Mouse (Mus musculus) heart, embryonic 11.5 days (tissue): ENCODE results near the gene Gja1. TPM values are rescaled to one million over a fixed set of nuclear protein-coding genes. Genes with fewer than 3 reads are reported as not detected.
A peak's percentile ranks its signal among the peaks of the same experiment; 100 is the strongest.

Experiments used
- ATAC-seq: fragments of 200-750 bp; cut with Nextera tagmentation; replicated peaks from 2 replicates; pipeline ENCODE4 v1.8.0; 2017; ENCODE audit warnings: moderate library complexity; ENCODE audit not compliant: insufficient number of reproducible peaks, low FRiP score, low TSS enrichment
- H3K27ac ChIP-seq: fragments of 300-500 bp; sonication (generic); 2 replicates; pipeline ENCODE4 v1.5.1; 2014; ENCODE audit warnings: mild to moderate bottlenecking, low read depth, low read length
- H3K27me3 ChIP-seq: fragments of 300-500 bp; sonication (generic); 2 replicates; pipeline ENCODE4 v1.6.1; 2014; ENCODE audit warnings: mild to moderate bottlenecking, low read length, mixed read lengths; ENCODE audit not compliant: control insufficient read depth, insufficient read depth
- H3K36me3 ChIP-seq: fragments of 300-500 bp; sonication (generic); 2 replicates; pipeline ENCODE4 v1.6.1; 2014; ENCODE audit warnings: mild to moderate bottlenecking, low read length, moderate library complexity, mixed read lengths; ENCODE audit not compliant: control insufficient read depth, insufficient read depth
- H3K4me1 ChIP-seq: fragments of 300-500 bp; sonication (generic); 2 replicates; pipeline ENCODE4 v1.6.1; 2014; ENCODE audit warnings: low read length; ENCODE audit not compliant: control insufficient read depth, insufficient read depth
- H3K4me2 ChIP-seq: fragments of 300-500 bp; sonication (generic); 2 replicates; pipeline ENCODE4 v1.6.1; 2014; ENCODE audit warnings: mild to moderate bottlenecking, moderate library complexity
- H3K4me3 ChIP-seq: fragments of 300-500 bp; sonication (generic); 2 replicates; pipeline ENCODE4 v1.5.1; 2014; ENCODE audit warnings: low read depth, low read length
- H3K9ac ChIP-seq: fragments of 300-500 bp; sonication (generic); 2 replicates; pipeline ENCODE4 v1.6.1; 2014; ENCODE audit warnings: mild to moderate bottlenecking, low read depth, low read length, moderate library complexity
- H3K9me3 ChIP-seq: fragments of 300-500 bp; sonication (generic); replicated peaks from 2 replicates; pipeline ENCODE4 v1.6.1; 2016; ENCODE audit warnings: low read length; ENCODE audit not compliant: control insufficient read depth
- WGBS: fragments of 180-500 bp; shearing (Covaris S2); extraction: QIAGEN DNeasy Blood & Tissue Kit; methylation state at CpG from one replicate; pipeline ENCODE4 v1.1.7; 2014; ENCODE audit not compliant: insufficient replicate concordance; 5-methylcytosine and 5-hydroxymethylcytosine counted together
- polyA plus RNA-seq: library from polyadenylated mRNA; unstranded; fragments of >200 nt; fragmentation: Nextera tagmentation; extraction: Ambion mirVana; gene quantifications from 2 replicates; pipeline ENCODE4 v1.2.1, GENCODE M21; 2014

Gene Gja1
- polyA plus RNA-seq, result 252 and 291 TPM in 2 replicates

- peak; percentile 59 for ATAC-seq
- peak within 1 kb of the TSS; percentile 81 for H3K9ac ChIP-seq
- WGBS, result under 1% methylated on average over 23 of the region's 23 CpGs
Observed at GRCm38 (mm10) chr10:56377097-56377965, at the start of gene Gja1. Gja1 (plus strand) TSS chr10:56377330.

GRCm38 (mm10) chr10:56338851-56339489 lies 38.2 kb upstream of the Gja1 start:
- peak; percentile 68; the same call in 1 of the 2 replicates for ATAC-seq

More at GRCm38 (mm10) chr10:56377097-56377965, at the start of gene Gja1:
- peak within 1 kb of the TSS; percentile 74 for H3K27ac ChIP-seq
- no peaks in the 10 kb centered on the region for H3K27me3 ChIP-seq
- peak within 1 kb of the TSS; percentile 74 for H3K4me3 ChIP-seq
- H3K36me3 ChIP-seq, result no peaks in the 10 kb centered on the region
- H3K4me1 ChIP-seq, result peaks cover 7% of the 10 kb centered on the region; the same call in 1 of the 2 replicates
- peak within 1 kb of the TSS; percentile 65 for H3K4me2 ChIP-seq
- no peaks in the 10 kb centered on the region for H3K9me3 ChIP-seq

GRCm38 (mm10) chr10:56360472-56360871 lies 16.7 kb upstream of the Gja1 start:
- Histone ChIP-seq H3K27me3 (no peaks in the 10 kb centered on the region), H3K9ac (no peak overlapping the region), H3K36me3 (no peaks in the 10 kb centered on the region), H3K4me2 (no peak overlapping the region), H3K4me1 (no peaks in the 10 kb centered on the region), H3K4me3 (no peak overlapping the region), H3K27ac (no peak overlapping the region), H3K9me3 (no peaks in the 10 kb centered on the region)
- no peak for ATAC-seq
- WGBS, result 75% methylated on average over 4 of the region's 4 CpGs

More at GRCm38 (mm10) chr10:56338851-56339489, 38.2 kb upstream of the Gja1 start:
- Histone ChIP-seq H3K4me1 (no peaks in the 10 kb centered on the region), H3K9me3 (no peaks in the 10 kb centered on the region), H3K27ac (no peak overlapping the region), H3K4me3 (no peak overlapping the region), H3K36me3 (no peaks in the 10 kb centered on the region), H3K9ac (no peak overlapping the region), H3K4me2 (no peak overlapping the region), H3K27me3 (no peaks in the 10 kb centered on the region)
- 45% methylated on average over 6 of the region's 6 CpGs for WGBS

DNA sequence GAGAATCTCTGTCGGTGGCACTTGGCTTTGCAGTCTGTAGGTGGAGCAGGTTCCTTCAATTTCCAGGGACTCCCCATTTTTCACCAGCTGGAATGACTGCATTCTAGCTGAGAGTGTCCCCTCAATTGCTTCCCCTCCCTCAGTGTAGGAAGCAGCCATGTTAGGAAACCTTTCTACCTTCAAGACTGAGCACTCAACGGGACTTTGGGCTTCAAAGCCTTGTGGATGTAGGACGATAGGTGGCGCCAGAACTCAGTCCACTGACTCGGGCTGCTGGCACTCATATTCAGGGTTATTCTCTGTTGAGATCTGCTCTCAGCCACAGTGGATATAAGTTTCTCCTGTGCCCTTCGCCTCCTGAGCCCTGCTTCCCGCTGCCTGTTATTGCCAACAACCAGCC lies 8.1 kb upstream of the Gja1 start:
- Histone ChIP-seq H3K9ac (no peak overlapping the region), H3K27me3 (no peaks in the 10 kb centered on the region), H3K27ac (no peak overlapping the region), H3K4me1 (no peaks in the 10 kb centered on the region; the same call in 1 of the 2 replicates), H3K36me3 (no peaks in the 10 kb centered on the region), H3K9me3 (no peaks in the 10 kb centered on the region), H3K4me2 (no peak overlapping the region), H3K4me3 (no peak overlapping the region)
- peak; percentile 55 for ATAC-seq
- WGBS, result 19% methylated on average over 7 of the region's 7 CpGs

DNA sequence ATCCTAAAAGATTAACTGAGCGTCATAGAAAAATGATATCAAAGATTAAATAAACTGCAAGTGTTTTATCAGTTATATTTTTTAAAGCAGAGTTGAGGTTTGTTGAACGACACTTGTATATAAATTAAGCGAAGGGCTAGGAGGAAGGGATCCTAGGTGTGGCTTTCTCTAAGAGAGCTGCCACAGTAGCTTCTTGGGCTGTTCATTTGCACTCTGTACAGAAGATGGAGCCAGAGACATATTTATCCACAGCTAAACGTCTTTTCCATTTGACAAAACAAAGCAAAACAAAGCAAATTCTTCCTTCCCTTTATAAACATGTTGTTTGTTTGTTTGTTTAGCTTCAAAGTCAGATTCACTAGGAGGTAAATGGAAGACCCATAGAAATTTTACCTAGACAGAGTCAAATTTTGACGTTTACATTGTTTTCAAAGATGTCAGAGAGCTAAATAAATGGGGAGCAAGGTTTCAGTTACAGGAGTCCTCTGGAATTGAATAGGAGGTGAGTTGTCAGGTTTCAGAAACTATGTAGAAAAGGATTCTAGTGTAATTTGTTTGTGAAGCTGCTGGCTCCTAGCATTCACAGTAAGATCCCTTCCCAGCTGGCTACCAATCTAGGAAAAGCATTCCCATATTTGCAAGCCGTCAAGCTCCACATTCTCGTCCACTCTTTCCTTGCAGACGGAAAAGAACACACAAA lies 4.0 kb upstream of the Gja1 start:
- ATAC-seq, result no peak
- WGBS, result 28% methylated on average over 8 of the region's 8 CpGs
- peaks cover 5% of the 10 kb centered on the region; the same call in 1 of the 2 replicates for H3K4me1 ChIP-seq
- H3K27ac ChIP-seq, result no peak overlapping the region
- H3K4me2 ChIP-seq, result peak overlapping the region; percentile 42
- no peak overlapping the region for H3K4me3 ChIP-seq
- H3K9ac ChIP-seq, result no peak overlapping the region
- H3K9me3 ChIP-seq, result no peaks in the 10 kb centered on the region
- no peaks in the 10 kb centered on the region for H3K27me3 ChIP-seq
- no peaks in the 10 kb centered on the region for H3K36me3 ChIP-seq

- Histone ChIP-seq H3K27ac (no peak overlapping the region), H3K36me3 (no peaks in the 10 kb centered on the region)
- WGBS, result 44% methylated on average over 5 of the region's 5 CpGs
Observed at GRCm38 (mm10) chr10:56374169-56374568, 3.0 kb upstream of the Gja1 start.

DNA sequence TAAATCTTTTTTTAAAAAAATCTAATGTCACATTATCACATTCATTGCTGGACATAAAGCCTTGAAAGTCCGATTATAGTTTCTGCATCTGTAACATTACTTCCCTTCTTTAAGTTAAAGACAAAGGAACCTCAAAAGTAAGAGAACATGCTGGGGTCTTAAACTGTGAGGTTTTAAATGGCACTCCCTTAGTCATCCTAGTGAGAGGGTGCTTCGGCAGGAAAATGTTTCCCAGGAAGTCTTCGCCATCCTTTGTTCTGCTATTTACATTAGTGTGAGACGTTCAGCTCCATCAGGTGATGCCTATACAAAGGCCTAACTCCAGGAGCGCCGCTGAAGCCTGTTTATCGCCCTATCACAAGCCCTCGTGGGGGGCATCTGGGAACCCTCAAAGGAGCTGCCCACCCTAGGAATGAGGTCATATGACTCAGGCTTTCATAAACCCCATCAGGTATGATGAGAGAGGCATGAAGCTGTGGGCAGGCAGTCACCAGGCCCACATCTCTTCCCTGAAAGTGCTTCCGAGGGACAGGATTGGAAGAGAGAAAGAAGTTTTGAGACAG lies 1.1 kb upstream of the Gja1 start:
- peak overlapping the region; percentile 65; the same call in 1 of the 2 replicates for H3K4me2 ChIP-seq
- no peak overlapping the region for H3K4me3 ChIP-seq
- no peaks in the 10 kb centered on the region for H3K9me3 ChIP-seq
- H3K9ac ChIP-seq, result no peak overlapping the region
- no peaks in the 10 kb centered on the region for H3K27me3 ChIP-seq
- no peak for ATAC-seq
- no peaks in the 10 kb centered on the region for H3K36me3 ChIP-seq
- peaks cover 5% of the 10 kb centered on the region; the same call in 1 of the 2 replicates for H3K4me1 ChIP-seq
- 21% methylated on average over 9 of the region's 9 CpGs for WGBS
- no peak overlapping the region for H3K27ac ChIP-seq

More at GRCm38 (mm10) chr10:56374169-56374568, 3.0 kb upstream of the Gja1 start:
- H3K27me3 ChIP-seq, result no peaks in the 10 kb centered on the region
- no peak for ATAC-seq
- H3K9me3 ChIP-seq, result no peaks in the 10 kb centered on the region
- no peak overlapping the region for H3K9ac ChIP-seq
- peaks cover 5% of the 10 kb centered on the region; the same call in 1 of the 2 replicates for H3K4me1 ChIP-seq
- H3K4me2 ChIP-seq, result no peak overlapping the region
- no peak overlapping the region for H3K4me3 ChIP-seq
